Mouse (Mus musculus): ENCODE results near the gene Kcnj14.

The Kcnj14 gene

GRCm38 (mm10) chr7:45794971-45795370 lies 29.6 kb downstream of the Kcnj14 start:
- no peak for DNase-seq (ENCODE audit: low spot score)

- DNase-seq (ENCODE audit: low spot score) = no peak
These were observed 30.5 kb downstream of the Kcnj14 start for GRCm38 (mm10) chr7:45793969-45794585.

- no peak for DNase-seq (ENCODE audit: low spot score)
These were observed 31.3 kb downstream of the Kcnj14 start for GRCm38 (mm10) chr7:45793240-45793639.

GRCm38 (mm10) chr7:45791756-45792490 lies 32.7 kb downstream of the Kcnj14 start:
- no peak for DNase-seq (ENCODE audit: low spot score)

- DNase-seq (ENCODE audit: low spot score) = no peak
These were observed 33.9 kb downstream of the Kcnj14 start for GRCm38 (mm10) chr7:45790721-45791120.

- no peak for DNase-seq (ENCODE audit: low spot score)
These were observed 36.9 kb downstream of the Kcnj14 start for GRCm38 (mm10) chr7:45787642-45788041.

GRCm38 (mm10) chr7:45786661-45787413 lies 37.7 kb downstream of the Kcnj14 start:
- DNase-seq (ENCODE audit: low spot score) = no peak

GRCm38 (mm10) chr7:45786136-45786578 lies 38.4 kb downstream of the Kcnj14 start:
- no peak for DNase-seq (ENCODE audit: low spot score)

GRCm38 (mm10) chr7:45785388-45786135 lies 39.0 kb downstream of the Kcnj14 start:
- DNase-seq (ENCODE audit: low spot score) = no peak

GRCm38 (mm10) chr7:45784524-45785372 lies 39.8 kb downstream of the Kcnj14 start, which contains the start of gene Sult2b1:
Gene Sult2b1 (minus strand): TSS chr7:45784669.
- DNase-seq (ENCODE audit: low spot score) = no peak

- peak; percentile 63 for DNase-seq (ENCODE audit: low spot score)
These were observed 41.0 kb downstream of the Kcnj14 start, which contains the start of gene Lmtk3 for GRCm38 (mm10) chr7:45783511-45784091. Gene Lmtk3 (plus strand): TSS chr7:45783738.

- DNase-seq (ENCODE audit: low spot score) = no peak
These were observed 42.3 kb downstream of the Kcnj14 start for GRCm38 (mm10) chr7:45782271-45782670.

GRCm38 (mm10) chr7:45779081-45779641 lies 45.4 kb downstream of the Kcnj14 start:
- no peak for DNase-seq (ENCODE audit: low spot score)

- no peak for DNase-seq (ENCODE audit: low spot score)
These were observed 49.3 kb downstream of the Kcnj14 start for GRCm38 (mm10) chr7:45775237-45775636.

GRCm38 (mm10) chr7:45771101-45771500 lies 53.5 kb downstream of the Kcnj14 start:
- no peak for DNase-seq (ENCODE audit: low spot score)

GRCm38 (mm10) chr7:45770427-45771082 lies 54.0 kb downstream of the Kcnj14 start:
- no peak for DNase-seq (ENCODE audit: low spot score)

GRCm38 (mm10) chr7:45767500-45767899 lies 57.1 kb downstream of the Kcnj14 start:
- no peak for DNase-seq (ENCODE audit: low spot score)

GRCm38 (mm10) chr7:45766764-45767163 lies 57.8 kb downstream of the Kcnj14 start:
- DNase-seq (ENCODE audit: low spot score) = peak; percentile 17
